Mouse (Mus musculus): ENCODE results near the gene Hdac9.

The Hdac9 gene

GRCm38 (mm10) chr12:34916995-34917394, at the start of gene Hdac9:
Gene Hdac9, minus strand, starts transcription at chr12:34917095.
- H3K27me3 ChIP-seq (ENCODE audit: control insufficient read depth, insufficient read depth, low read length, poor library complexity, severe bottlenecking) = no peaks in the 10 kb centered on the region
- no peaks in the 10 kb centered on the region for H3K36me3 ChIP-seq (ENCODE audit: control insufficient read depth, insufficient read depth, low read length, poor library complexity, severe bottlenecking)
- no peak for DNase-seq (ENCODE audit: low read depth, low spot score)

- Histone ChIP-seq H3K27me3 (ENCODE audit: control insufficient read depth, insufficient read depth, low read length, poor library complexity, severe bottlenecking) (no peaks in the 10 kb centered on the region), H3K36me3 (ENCODE audit: control insufficient read depth, insufficient read depth, low read length, poor library complexity, severe bottlenecking) (no peaks in the 10 kb centered on the region)
- peak; percentile 25 for DNase-seq (ENCODE audit: low read depth, low spot score)
Observed at GRCm38 (mm10) chr12:34949066-34949706, 32.3 kb upstream of the Hdac9 start.

GRCm38 (mm10) chr12:34937918-34938317, 21.0 kb upstream of the Hdac9 start:
- no peaks in the 10 kb centered on the region for H3K27me3 ChIP-seq (ENCODE audit: control insufficient read depth, insufficient read depth, low read length, poor library complexity, severe bottlenecking)
- peak; percentile 52 for DNase-seq (ENCODE audit: low read depth, low spot score)

GRCm38 (mm10) chr12:34908008-34908407, 8.9 kb downstream of the Hdac9 start:
- DNase-seq (ENCODE audit: low read depth, low spot score) = no peak
- Histone ChIP-seq H3K36me3 (ENCODE audit: control insufficient read depth, insufficient read depth, low read length, poor library complexity, severe bottlenecking) (no peaks in the 10 kb centered on the region), H3K27me3 (ENCODE audit: control insufficient read depth, insufficient read depth, low read length, poor library complexity, severe bottlenecking) (no peaks in the 10 kb centered on the region)

More at GRCm38 (mm10) chr12:34937918-34938317, 21.0 kb upstream of the Hdac9 start:
- no peaks in the 10 kb centered on the region for H3K36me3 ChIP-seq (ENCODE audit: control insufficient read depth, insufficient read depth, low read length, poor library complexity, severe bottlenecking)

GRCm38 (mm10) chr12:34907506-34907850, 9.4 kb downstream of the Hdac9 start:
- Histone ChIP-seq H3K36me3 (ENCODE audit: control insufficient read depth, insufficient read depth, low read length, poor library complexity, severe bottlenecking) (no peaks in the 10 kb centered on the region), H3K27me3 (ENCODE audit: control insufficient read depth, insufficient read depth, low read length, poor library complexity, severe bottlenecking) (no peaks in the 10 kb centered on the region)
- DNase-seq (ENCODE audit: low read depth, low spot score) = peak; percentile 32

GRCm38 (mm10) chr12:34906704-34907505, 10.0 kb downstream of the Hdac9 start:
- Histone ChIP-seq H3K36me3 (ENCODE audit: control insufficient read depth, insufficient read depth, low read length, poor library complexity, severe bottlenecking) (no peaks in the 10 kb centered on the region), H3K27me3 (ENCODE audit: control insufficient read depth, insufficient read depth, low read length, poor library complexity, severe bottlenecking) (no peaks in the 10 kb centered on the region)
- DNase-seq (ENCODE audit: low read depth, low spot score) = peak; percentile 47

GRCm38 (mm10) chr12:34906376-34906703, 10.6 kb downstream of the Hdac9 start:
- no peak for DNase-seq (ENCODE audit: low read depth, low spot score)
- no peaks in the 10 kb centered on the region for H3K36me3 ChIP-seq (ENCODE audit: control insufficient read depth, insufficient read depth, low read length, poor library complexity, severe bottlenecking)
- H3K27me3 ChIP-seq (ENCODE audit: control insufficient read depth, insufficient read depth, low read length, poor library complexity, severe bottlenecking) = no peaks in the 10 kb centered on the region

- H3K36me3 ChIP-seq (ENCODE audit: control insufficient read depth, insufficient read depth, low read length, poor library complexity, severe bottlenecking) = no peaks in the 10 kb centered on the region
- no peak for DNase-seq (ENCODE audit: low read depth, low spot score)
- no peaks in the 10 kb centered on the region for H3K27me3 ChIP-seq (ENCODE audit: control insufficient read depth, insufficient read depth, low read length, poor library complexity, severe bottlenecking)
Observed at GRCm38 (mm10) chr12:34900241-34900640, 16.7 kb downstream of the Hdac9 start.

- DNase-seq (ENCODE audit: low read depth, low spot score) = no peak
- no peaks in the 10 kb centered on the region for H3K27me3 ChIP-seq (ENCODE audit: control insufficient read depth, insufficient read depth, low read length, poor library complexity, severe bottlenecking)
- no peaks in the 10 kb centered on the region for H3K36me3 ChIP-seq (ENCODE audit: control insufficient read depth, insufficient read depth, low read length, poor library complexity, severe bottlenecking)
Observed at GRCm38 (mm10) chr12:34894867-34895266, 22.0 kb downstream of the Hdac9 start.

GRCm38 (mm10) chr12:34888694-34889093, 28.2 kb downstream of the Hdac9 start:
- H3K27me3 ChIP-seq (ENCODE audit: control insufficient read depth, insufficient read depth, low read length, poor library complexity, severe bottlenecking) = no peaks in the 10 kb centered on the region
- no peak for DNase-seq (ENCODE audit: low read depth, low spot score)

GRCm38 (mm10) chr12:34874926-34875325, 42.0 kb downstream of the Hdac9 start:
- no peaks in the 10 kb centered on the region for H3K36me3 ChIP-seq (ENCODE audit: control insufficient read depth, insufficient read depth, low read length, poor library complexity, severe bottlenecking)
- H3K27me3 ChIP-seq (ENCODE audit: control insufficient read depth, insufficient read depth, low read length, poor library complexity, severe bottlenecking) = no peaks in the 10 kb centered on the region
- no peak for DNase-seq (ENCODE audit: low read depth, low spot score)

More at GRCm38 (mm10) chr12:34888694-34889093, 28.2 kb downstream of the Hdac9 start:
- H3K36me3 ChIP-seq (ENCODE audit: control insufficient read depth, insufficient read depth, low read length, poor library complexity, severe bottlenecking) = no peaks in the 10 kb centered on the region

GRCm38 (mm10) chr12:34871028-34871427, 45.9 kb downstream of the Hdac9 start:
- Histone ChIP-seq H3K27me3 (ENCODE audit: control insufficient read depth, insufficient read depth, low read length, poor library complexity, severe bottlenecking) (no peaks in the 10 kb centered on the region), H3K36me3 (ENCODE audit: control insufficient read depth, insufficient read depth, low read length, poor library complexity, severe bottlenecking) (no peaks in the 10 kb centered on the region)
- DNase-seq (ENCODE audit: low read depth, low spot score) = no peak

GRCm38 (mm10) chr12:34841196-34841595, 75.7 kb downstream of the Hdac9 start:
- no peak for DNase-seq (ENCODE audit: low read depth, low spot score)

GRCm38 (mm10) chr12:34837318-34837717, 79.6 kb downstream of the Hdac9 start:
- H3K36me3 ChIP-seq (ENCODE audit: control insufficient read depth, insufficient read depth, low read length, poor library complexity, severe bottlenecking) = no peaks in the 10 kb centered on the region
- peak; percentile 6 for DNase-seq (ENCODE audit: low read depth, low spot score)
- H3K27me3 ChIP-seq (ENCODE audit: control insufficient read depth, insufficient read depth, low read length, poor library complexity, severe bottlenecking) = no peaks in the 10 kb centered on the region

More at GRCm38 (mm10) chr12:34841196-34841595, 75.7 kb downstream of the Hdac9 start:
- Histone ChIP-seq H3K27me3 (ENCODE audit: control insufficient read depth, insufficient read depth, low read length, poor library complexity, severe bottlenecking) (no peaks in the 10 kb centered on the region), H3K36me3 (ENCODE audit: control insufficient read depth, insufficient read depth, low read length, poor library complexity, severe bottlenecking) (no peaks in the 10 kb centered on the region)

GRCm38 (mm10) chr12:34836864-34837263, 80.0 kb downstream of the Hdac9 start:
- no peaks in the 10 kb centered on the region for H3K36me3 ChIP-seq (ENCODE audit: control insufficient read depth, insufficient read depth, low read length, poor library complexity, severe bottlenecking)
- H3K27me3 ChIP-seq (ENCODE audit: control insufficient read depth, insufficient read depth, low read length, poor library complexity, severe bottlenecking) = no peaks in the 10 kb centered on the region
- DNase-seq (ENCODE audit: low read depth, low spot score) = peak; percentile 8
